Mouse (Mus musculus) lung, postnatal 36 days (tissue): ENCODE results near the gene Casq2.

Source experiments
- DNase-seq: peaks from one replicate; pipeline ENCODE4 v3.0.0; 2022; ENCODE audit warnings: mixed read lengths

The Casq2 gene

GRCm38 (mm10) chr3:102165536-102166286, 79.5 kb downstream of the Casq2 start:
- DNase-seq, result peak; percentile 33

- no peak for DNase-seq
These were observed 80.0 kb downstream of the Casq2 start for GRCm38 (mm10) chr3:102166287-102166620.

GRCm38 (mm10) chr3:102166794-102167193, 80.6 kb downstream of the Casq2 start:
- DNase-seq, result no peak

- DNase-seq, result no peak
These were observed 81.5 kb downstream of the Casq2 start for GRCm38 (mm10) chr3:102167555-102168210.

GRCm38 (mm10) chr3:102169197-102169905, 83.1 kb downstream of the Casq2 start:
- peak; percentile 96 for DNase-seq

- DNase-seq, result no peak
These were observed 88.1 kb downstream of the Casq2 start for GRCm38 (mm10) chr3:102174118-102174865.

- DNase-seq, result no peak
These were observed 89.5 kb downstream of the Casq2 start for GRCm38 (mm10) chr3:102175701-102176100.

- no peak for DNase-seq
These were observed 89.9 kb downstream of the Casq2 start for GRCm38 (mm10) chr3:102176116-102176515.

GRCm38 (mm10) chr3:102177837-102178615, 91.8 kb downstream of the Casq2 start:
- no peak for DNase-seq

- no peak for DNase-seq
These were observed 93.7 kb downstream of the Casq2 start for GRCm38 (mm10) chr3:102179869-102180268.

GRCm38 (mm10) chr3:102180746-102181145, 94.5 kb downstream of the Casq2 start:
- DNase-seq, result no peak

- no peak for DNase-seq
These were observed 95.0 kb downstream of the Casq2 start for GRCm38 (mm10) chr3:102181191-102181590.

GRCm38 (mm10) chr3:102182601-102183000, 96.4 kb downstream of the Casq2 start:
- DNase-seq, result no peak

- DNase-seq, result no peak
These were observed 98.5 kb downstream of the Casq2 start for GRCm38 (mm10) chr3:102184721-102185120.

- no peak for DNase-seq
These were observed 101.2 kb downstream of the Casq2 start for GRCm38 (mm10) chr3:102187401-102187800.

GRCm38 (mm10) chr3:102188972-102189371, 102.8 kb downstream of the Casq2 start:
- no peak for DNase-seq

GRCm38 (mm10) chr3:102190015-102190414, 103.8 kb downstream of the Casq2 start:
- no peak for DNase-seq

GRCm38 (mm10) chr3:102190642-102191041, 104.4 kb downstream of the Casq2 start:
- DNase-seq, result no peak

GRCm38 (mm10) chr3:102191575-102191974, 105.4 kb downstream of the Casq2 start:
- DNase-seq, result no peak

- DNase-seq, result peak; percentile 30
These were observed 106.4 kb downstream of the Casq2 start for GRCm38 (mm10) chr3:102192621-102193020.

GRCm38 (mm10) chr3:102193488-102194290, 107.5 kb downstream of the Casq2 start:
- DNase-seq, result peak; percentile 14
